Mouse (Mus musculus) brain, embryonic 14.5 days (tissue): ENCODE results near the gene Hrct1.

ENCODE experiments used
- CTCF ChIP-seq: fragments of 200-500 bp; IDR thresholded peaks from 2 replicates; pipeline ENCODE4 v1.5.1; 2012; ENCODE audit warnings: inconsistent platforms, mild to moderate bottlenecking, moderate library complexity, borderline replicate concordance; ENCODE audit not compliant: insufficient read depth, insufficient read length; ENCODE audit errors: extremely low read depth
- POLR2A ChIP-seq: fragments of 200-500 bp; IDR thresholded peaks from 2 replicates; pipeline ENCODE4 v1.6.1; 2012; ENCODE audit warnings: mild to moderate bottlenecking, inconsistent platforms, borderline replicate concordance; ENCODE audit not compliant: poor library complexity, insufficient read depth, insufficient read length, severe bottlenecking; ENCODE audit errors: extremely low read depth

DNA sequence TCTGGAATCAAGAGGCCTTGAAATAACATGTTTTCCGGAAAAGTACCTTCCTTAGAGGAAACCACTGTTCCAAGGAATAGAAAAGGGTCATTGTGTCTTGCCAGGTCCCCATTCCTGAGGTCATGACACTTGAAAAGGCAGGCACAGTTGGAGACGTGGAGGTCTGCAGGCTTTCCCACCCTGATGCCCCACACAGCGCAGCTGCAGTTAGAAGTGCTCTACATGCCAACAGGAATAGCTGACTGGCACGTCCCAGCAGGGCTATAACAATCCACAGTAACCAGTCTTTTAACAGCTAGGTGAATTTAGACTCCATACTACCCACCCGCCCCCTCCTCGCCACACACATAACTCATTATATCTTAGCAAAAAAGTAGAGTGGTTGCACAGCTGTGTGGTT is 10.2 kb downstream of the Hrct1 start:
- TF ChIP-seq CTCF (no peak), POLR2A (no peak)
